Mouse (Mus musculus) liver, embryonic 15.5 days (tissue): ENCODE measurements at regions not wholly inside any gene's neighbourhood (a gene's known extent, or its start where the extent isn't known, plus 50 kb on each side); places are given as distances from the start of the nearest gene placed in this dataset.

Experiments
- ATAC-seq: fragments of 200-750 bp; cut with Nextera tagmentation; 2 replicates; pipeline ENCODE4 v1.8.0; 2017; ENCODE audit warnings: moderate number of reproducible peaks, mild to moderate bottlenecking, moderate library complexity; ENCODE audit not compliant: insufficient read depth
- H3K27ac ChIP-seq: fragments of 300-500 bp; sonication (generic); replicated peaks from 2 replicates; pipeline ENCODE4 v1.5.1; 2015; ENCODE audit warnings: mild to moderate bottlenecking, inconsistent platforms
- H3K27me3 ChIP-seq: fragments of 300-500 bp; sonication (generic); 2 replicates; pipeline ENCODE4 v1.6.1; 2015; ENCODE audit warnings: mild to moderate bottlenecking, inconsistent platforms
- H3K36me3 ChIP-seq: fragments of 300-500 bp; sonication (generic); replicated peaks from 2 replicates; pipeline ENCODE4 v1.6.1; 2015; ENCODE audit warnings: moderate library complexity, mild to moderate bottlenecking, inconsistent platforms
- H3K4me1 ChIP-seq: fragments of 300-500 bp; sonication (generic); replicated peaks from 2 replicates; pipeline ENCODE4 v1.6.1; 2015; ENCODE audit warnings: inconsistent platforms
- H3K4me2 ChIP-seq: fragments of 300-500 bp; sonication (generic); 2 replicates; pipeline ENCODE4 v1.6.1; 2015; ENCODE audit warnings: moderate library complexity, mild to moderate bottlenecking, inconsistent platforms
- H3K4me3 ChIP-seq: fragments of 300-500 bp; sonication (generic); replicated peaks from 2 replicates; pipeline ENCODE4 v1.5.1; 2015; ENCODE audit warnings: mild to moderate bottlenecking, inconsistent platforms
- H3K9ac ChIP-seq: fragments of 300-500 bp; sonication (generic); 2 replicates; pipeline ENCODE4 v1.6.1; 2015; ENCODE audit warnings: moderate library complexity, mild to moderate bottlenecking, inconsistent platforms
- H3K9me3 ChIP-seq: fragments of 300-500 bp; sonication (generic); replicated peaks from 2 replicates; pipeline ENCODE4 v1.6.1; 2016; ENCODE audit warnings: inconsistent platforms
- WGBS: fragments of 180-500 bp; shearing (Covaris S2); methylation state at CpG from one replicate; pipeline ENCODE4 v1.1.7; 2015; ENCODE audit warnings: mixed read lengths; ENCODE audit not compliant: insufficient replicate concordance; 5-methylcytosine and 5-hydroxymethylcytosine counted together

DNA sequence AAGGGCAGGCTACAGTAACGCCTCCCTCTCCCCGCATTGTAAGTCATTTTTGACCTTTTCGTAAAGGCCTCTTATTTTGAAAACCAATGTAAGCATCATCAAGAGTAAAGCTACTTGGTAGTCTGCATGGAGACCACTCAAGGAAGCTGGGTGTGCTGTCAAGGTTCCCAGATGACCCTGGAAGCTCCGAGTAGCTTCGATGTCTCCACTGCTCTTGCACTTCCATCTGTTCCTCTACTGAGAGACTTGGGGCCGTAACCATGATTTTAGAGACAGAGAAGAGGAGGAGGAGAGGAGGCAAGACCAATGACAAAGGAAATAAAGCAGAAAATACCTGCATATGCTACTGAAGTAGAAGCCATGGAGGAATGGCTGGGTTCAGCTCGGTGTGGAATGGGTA lies 256.0 kb downstream of the Gm11361 start:
- H3K27ac ChIP-seq: no peak overlapping the region
- WGBS: 69% methylated on average over 7 of the region's 7 CpGs
- H3K27me3 ChIP-seq: no peaks in the 10 kb centered on the region
- ATAC-seq: no peak
- no peaks in the 10 kb centered on the region for H3K36me3 ChIP-seq
- H3K9ac ChIP-seq: no peak overlapping the region
- no peak overlapping the region for H3K4me3 ChIP-seq
- no peaks in the 10 kb centered on the region for H3K9me3 ChIP-seq
- H3K4me1 ChIP-seq: no peaks in the 10 kb centered on the region
- H3K4me2 ChIP-seq: no peak overlapping the region

DNA sequence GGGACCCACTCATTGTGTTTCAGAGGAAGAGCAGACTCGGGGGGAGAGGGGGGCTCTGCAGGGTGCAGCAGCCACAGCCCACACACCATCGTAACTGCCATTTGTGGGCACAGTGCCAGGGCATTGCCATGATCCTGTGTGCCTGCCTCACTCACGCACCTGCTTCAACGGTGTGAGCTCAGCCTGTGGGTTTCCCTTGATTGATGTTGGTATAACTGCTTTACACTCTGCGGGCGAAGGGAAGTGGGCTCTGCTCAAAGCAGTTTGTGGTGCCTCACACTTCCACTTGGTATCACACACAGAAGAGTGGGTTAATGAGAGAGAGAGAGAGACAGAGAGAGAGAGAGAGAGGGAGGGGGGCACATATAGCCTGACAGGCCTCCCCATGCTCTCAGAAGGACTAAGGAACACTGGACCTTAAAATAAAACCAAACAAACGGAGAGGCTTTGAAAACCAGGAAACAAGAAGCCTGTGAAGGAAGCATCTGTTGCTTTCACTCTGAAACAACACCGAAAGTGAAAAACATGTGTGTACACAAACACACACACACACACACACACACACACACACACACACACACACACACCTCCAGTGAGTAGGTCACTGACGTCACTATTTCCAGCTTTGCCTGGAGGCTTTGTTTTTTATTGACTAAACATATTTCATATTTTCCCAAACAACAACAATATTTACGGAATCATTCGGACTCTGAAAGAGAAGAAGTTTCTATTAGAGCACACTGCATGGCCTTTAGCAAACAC lies 255.4 kb downstream of the Gm11361 start:
- Histone ChIP-seq H3K36me3 (no peaks in the 10 kb centered on the region), H3K9me3 (no peaks in the 10 kb centered on the region), H3K27me3 (no peaks in the 10 kb centered on the region), H3K9ac (no peak overlapping the region), H3K4me1 (no peaks in the 10 kb centered on the region), H3K4me2 (no peak overlapping the region), H3K27ac (no peak overlapping the region), H3K4me3 (no peak overlapping the region)
- WGBS: 35% methylated on average over 11 of the region's 11 CpGs
- ATAC-seq: no peak

DNA sequence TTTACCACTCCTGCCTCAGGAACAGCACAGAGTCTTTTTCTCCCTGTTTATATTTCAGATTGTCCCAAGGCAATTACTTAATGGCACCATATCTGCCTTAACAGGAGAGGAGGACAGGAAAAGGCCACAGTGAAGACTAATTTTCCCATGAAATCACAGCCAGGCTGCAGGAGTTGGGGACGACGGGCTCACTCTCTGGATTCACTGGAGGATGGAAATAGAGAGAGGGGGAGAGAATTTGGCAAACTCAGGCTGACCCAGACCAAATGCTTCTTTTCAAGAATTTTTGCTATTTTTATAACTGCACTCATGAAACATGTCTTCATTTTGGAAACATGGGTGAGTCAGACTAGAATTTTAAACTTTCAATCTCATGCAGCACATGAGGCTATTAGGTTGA lies 250.9 kb downstream of the Gm11361 start:
- Histone ChIP-seq H3K36me3 (no peaks in the 10 kb centered on the region), H3K9ac (no peak overlapping the region), H3K4me1 (no peaks in the 10 kb centered on the region), H3K4me2 (no peak overlapping the region), H3K27ac (no peak overlapping the region), H3K9me3 (no peaks in the 10 kb centered on the region), H3K27me3 (no peaks in the 10 kb centered on the region), H3K4me3 (no peak overlapping the region)
- WGBS: 45% methylated on average over 2 of the region's 2 CpGs
- no peak for ATAC-seq

DNA sequence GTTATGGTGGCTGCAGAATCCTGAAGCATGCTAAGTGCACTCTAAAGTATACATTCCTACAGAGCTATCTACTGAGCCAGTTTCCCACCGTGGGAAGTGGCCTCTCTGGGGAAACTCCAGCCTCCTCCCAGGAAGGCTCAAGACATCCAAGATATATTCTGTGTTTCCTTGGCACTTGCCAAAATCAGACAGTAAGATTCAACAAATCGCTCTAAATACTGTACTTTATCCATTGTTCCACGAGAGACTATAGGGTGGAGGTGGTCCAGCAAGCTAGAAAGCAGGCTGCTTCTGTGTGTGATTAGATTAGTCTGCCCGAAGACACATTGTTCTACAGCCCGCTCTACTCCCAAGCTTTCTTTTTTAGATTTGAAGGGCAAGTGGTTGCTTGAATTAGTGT lies 250.5 kb downstream of the Gm11361 start:
- Histone ChIP-seq H3K27ac (no peak overlapping the region), H3K9me3 (no peaks in the 10 kb centered on the region), H3K4me2 (no peak overlapping the region), H3K36me3 (no peaks in the 10 kb centered on the region), H3K9ac (no peak overlapping the region), H3K4me3 (no peak overlapping the region), H3K27me3 (no peaks in the 10 kb centered on the region), H3K4me1 (no peaks in the 10 kb centered on the region)
- WGBS: 48% methylated on average over 5 of the region's 5 CpGs
- no peak for ATAC-seq

DNA sequence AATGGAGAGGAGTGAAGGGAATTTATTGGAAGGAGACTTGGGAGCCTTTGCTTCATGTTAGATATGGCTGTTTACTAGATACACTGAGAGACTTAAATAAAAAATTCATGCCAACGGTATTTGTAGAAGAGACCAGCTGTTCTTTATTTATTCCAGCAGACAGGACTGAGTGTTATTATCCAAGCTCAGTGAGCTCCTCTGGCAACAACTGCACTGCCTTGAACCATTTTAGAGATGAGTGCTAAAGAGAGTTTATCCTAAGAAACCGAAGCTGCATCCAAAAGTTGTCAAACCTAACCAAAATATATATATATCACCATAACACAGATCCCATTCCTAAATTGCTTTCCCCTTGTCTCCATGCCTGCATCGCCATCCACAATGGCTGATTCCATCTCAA lies 247.0 kb downstream of the Gm11361 start:
- Histone ChIP-seq H3K4me2 (no peak overlapping the region), H3K4me1 (no peaks in the 10 kb centered on the region), H3K36me3 (no peaks in the 10 kb centered on the region), H3K4me3 (no peak overlapping the region), H3K27ac (no peak overlapping the region), H3K9me3 (no peaks in the 10 kb centered on the region), H3K27me3 (no peaks in the 10 kb centered on the region), H3K9ac (no peak overlapping the region)
- no peak for ATAC-seq
- WGBS: 66% methylated on average over 3 of the region's 3 CpGs

DNA sequence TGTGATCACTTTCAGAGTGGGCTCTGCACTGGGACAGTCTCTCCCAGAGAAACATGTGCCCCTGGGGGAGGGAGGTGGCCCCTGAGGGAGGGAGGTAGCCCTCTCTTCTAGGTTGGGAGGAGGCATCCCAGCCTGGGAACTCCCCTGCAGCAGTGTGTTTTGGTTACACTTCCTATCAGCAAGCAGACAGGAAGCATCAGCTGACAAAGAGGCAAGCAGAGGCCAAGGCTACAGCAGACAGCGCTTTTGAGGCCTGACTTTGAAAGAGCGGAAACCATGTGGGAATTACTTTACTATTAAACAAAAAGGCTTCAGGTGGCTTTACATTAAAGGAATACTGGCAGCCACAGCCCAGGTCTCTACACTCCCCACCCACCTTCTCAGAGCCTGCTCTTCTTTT lies 244.8 kb downstream of the Gm11361 start:
- Histone ChIP-seq H3K27me3 (no peaks in the 10 kb centered on the region), H3K9ac (no peak overlapping the region), H3K4me1 (no peaks in the 10 kb centered on the region), H3K4me2 (no peak overlapping the region), H3K36me3 (no peaks in the 10 kb centered on the region), H3K4me3 (no peak overlapping the region), H3K27ac (no peak overlapping the region), H3K9me3 (no peaks in the 10 kb centered on the region)
- 21% methylated on average over 2 of the region's 2 CpGs for WGBS
- ATAC-seq: no peak

DNA sequence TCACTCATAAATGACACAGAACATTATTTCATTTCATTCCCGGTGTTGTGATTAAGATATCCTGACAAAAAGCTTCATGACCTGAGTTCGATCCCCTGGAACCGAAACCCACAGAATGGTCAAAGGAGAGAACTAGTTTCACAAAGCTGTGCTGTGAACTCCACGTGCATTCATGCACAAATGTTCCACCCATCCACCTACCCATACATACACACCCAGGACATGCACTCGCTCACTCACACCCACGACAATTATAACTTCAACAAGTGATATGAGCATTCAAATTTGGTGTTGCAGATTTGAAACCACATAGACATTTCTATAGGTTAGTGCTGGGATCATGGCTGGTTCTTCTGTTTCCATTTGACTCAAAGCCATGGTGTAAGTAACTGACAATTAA lies 243.4 kb downstream of the Gm11361 start:
- no peaks in the 10 kb centered on the region for H3K36me3 ChIP-seq
- no peak overlapping the region for H3K27ac ChIP-seq
- no peak overlapping the region for H3K9ac ChIP-seq
- no peak for ATAC-seq
- WGBS: 73% methylated on average over 6 of the region's 6 CpGs
- no peak overlapping the region for H3K4me2 ChIP-seq
- no peaks in the 10 kb centered on the region for H3K9me3 ChIP-seq
- no peak overlapping the region for H3K4me3 ChIP-seq
- H3K27me3 ChIP-seq: no peaks in the 10 kb centered on the region
- H3K4me1 ChIP-seq: no peaks in the 10 kb centered on the region

DNA sequence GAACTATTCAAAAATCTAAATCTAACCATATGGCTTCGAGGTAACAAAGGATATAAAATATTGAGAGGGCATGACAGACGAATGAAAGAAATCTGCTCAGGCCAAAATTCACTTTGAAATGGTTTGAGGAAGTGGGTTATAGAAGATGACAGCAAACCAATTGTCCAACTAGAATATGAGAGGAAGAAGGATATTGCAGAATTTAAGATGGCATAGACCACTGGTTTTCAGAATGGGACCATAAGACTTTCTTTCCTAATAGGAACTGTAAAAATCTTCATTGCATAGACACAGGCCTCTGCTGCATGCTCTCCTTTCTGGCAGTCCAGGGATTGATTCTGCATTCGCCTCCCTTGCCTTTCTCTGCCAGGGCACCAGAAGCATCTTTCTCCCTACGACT lies 240.2 kb downstream of the Gm11361 start:
- Histone ChIP-seq H3K4me1 (no peaks in the 10 kb centered on the region), H3K4me2 (no peak overlapping the region), H3K36me3 (no peaks in the 10 kb centered on the region), H3K27me3 (no peaks in the 10 kb centered on the region), H3K4me3 (no peak overlapping the region), H3K9me3 (no peaks in the 10 kb centered on the region), H3K9ac (no peak overlapping the region), H3K27ac (no peak overlapping the region)
- ATAC-seq: no peak
- WGBS: 52% methylated on average over 4 of the region's 4 CpGs

DNA sequence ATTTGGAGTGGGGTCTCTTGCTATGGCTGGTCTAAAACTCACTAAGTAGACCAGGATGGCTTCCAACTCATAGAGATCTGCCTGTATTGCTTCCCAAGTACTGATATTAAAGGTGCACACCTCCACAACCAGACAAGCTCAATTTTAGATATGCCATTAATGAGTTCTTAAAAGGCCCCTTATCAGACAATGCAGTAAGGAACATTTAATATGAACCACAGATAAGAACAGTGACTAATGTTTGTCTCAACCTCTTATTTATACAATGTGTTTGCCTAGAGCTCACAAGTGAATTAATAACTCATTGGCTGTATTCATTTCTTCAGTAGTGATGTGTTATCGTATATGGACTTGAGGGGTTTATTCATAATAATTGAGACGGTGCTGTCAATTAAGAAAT lies 234.7 kb downstream of the Gm11361 start:
- H3K27me3 ChIP-seq: no peaks in the 10 kb centered on the region
- H3K4me1 ChIP-seq: no peaks in the 10 kb centered on the region
- no peak overlapping the region for H3K9ac ChIP-seq
- ATAC-seq: no peak
- no peak overlapping the region for H3K27ac ChIP-seq
- no peak overlapping the region for H3K4me3 ChIP-seq
- H3K36me3 ChIP-seq: no peaks in the 10 kb centered on the region
- no peaks in the 10 kb centered on the region for H3K9me3 ChIP-seq
- H3K4me2 ChIP-seq: no peak overlapping the region
- 75% methylated on average over 2 of the region's 2 CpGs for WGBS

DNA sequence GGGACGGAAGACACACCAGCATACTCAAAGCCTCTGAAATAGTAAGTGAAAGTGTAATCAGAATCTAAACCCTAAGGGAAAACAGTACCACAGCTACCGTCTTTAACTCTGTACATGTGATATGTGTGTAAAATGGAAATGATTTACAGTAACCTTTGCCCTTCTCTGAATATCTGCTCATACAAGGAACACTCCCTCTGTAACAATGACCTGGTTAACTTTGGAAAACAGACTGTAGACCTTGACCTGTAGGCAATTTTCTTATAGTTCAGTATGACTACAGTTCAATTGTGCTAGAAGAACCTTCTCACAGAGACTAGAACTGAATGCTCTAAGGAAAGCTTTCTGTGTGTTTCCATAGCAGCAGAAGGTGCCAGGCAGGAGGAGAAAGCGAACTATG lies 226.4 kb downstream of the Gm11361 start:
- H3K36me3 ChIP-seq: no peaks in the 10 kb centered on the region
- H3K4me1 ChIP-seq: no peaks in the 10 kb centered on the region
- H3K27me3 ChIP-seq: no peaks in the 10 kb centered on the region
- WGBS: 65% methylated on average over 3 of the region's 3 CpGs
- H3K9ac ChIP-seq: no peak overlapping the region
- H3K9me3 ChIP-seq: no peaks in the 10 kb centered on the region
- no peak overlapping the region for H3K4me2 ChIP-seq
- no peak overlapping the region for H3K27ac ChIP-seq
- H3K4me3 ChIP-seq: no peak overlapping the region
- ATAC-seq: no peak

DNA sequence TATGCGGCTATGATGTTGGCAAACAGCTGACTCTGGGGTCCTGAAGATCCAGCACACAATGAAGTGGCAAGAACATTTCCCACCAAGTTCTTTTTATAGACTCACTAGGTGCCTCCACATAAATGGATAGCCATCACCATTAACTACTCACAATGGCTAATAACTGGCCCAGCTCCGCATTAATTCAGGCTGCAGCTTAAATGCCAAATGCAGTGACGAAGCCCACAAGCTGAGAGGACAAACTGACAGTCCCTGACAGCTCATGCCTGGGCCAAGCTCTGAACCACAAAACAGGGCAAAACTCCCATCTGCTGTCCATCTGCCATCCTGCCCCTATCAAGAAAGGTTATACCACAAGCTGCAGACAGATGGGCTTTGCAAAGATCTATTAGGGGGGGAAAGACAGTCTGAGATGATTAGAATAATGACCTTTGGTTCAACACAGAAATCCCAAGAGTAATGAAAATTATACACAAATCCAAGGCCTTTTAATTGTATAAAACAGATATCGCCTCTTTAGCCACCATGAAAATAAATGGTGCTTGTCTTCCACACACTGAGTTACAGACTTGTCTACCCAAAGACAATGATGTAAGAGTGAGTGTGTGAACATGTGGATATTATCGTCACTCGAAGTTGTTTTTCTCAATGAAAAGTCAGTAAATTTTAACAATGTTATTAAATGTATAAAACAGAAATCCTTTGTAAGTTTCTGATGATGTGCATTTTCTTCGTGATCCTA lies 224.1 kb downstream of the Gm11361 start:
- Histone ChIP-seq H3K36me3 (no peaks in the 10 kb centered on the region), H3K27ac (no peak overlapping the region), H3K4me3 (no peak overlapping the region), H3K4me2 (no peak overlapping the region), H3K4me1 (no peaks in the 10 kb centered on the region), H3K27me3 (no peaks in the 10 kb centered on the region), H3K9me3 (no peaks in the 10 kb centered on the region), H3K9ac (no peak overlapping the region)
- ATAC-seq: no peak
- WGBS: 65% methylated on average over 7 of the region's 7 CpGs

DNA sequence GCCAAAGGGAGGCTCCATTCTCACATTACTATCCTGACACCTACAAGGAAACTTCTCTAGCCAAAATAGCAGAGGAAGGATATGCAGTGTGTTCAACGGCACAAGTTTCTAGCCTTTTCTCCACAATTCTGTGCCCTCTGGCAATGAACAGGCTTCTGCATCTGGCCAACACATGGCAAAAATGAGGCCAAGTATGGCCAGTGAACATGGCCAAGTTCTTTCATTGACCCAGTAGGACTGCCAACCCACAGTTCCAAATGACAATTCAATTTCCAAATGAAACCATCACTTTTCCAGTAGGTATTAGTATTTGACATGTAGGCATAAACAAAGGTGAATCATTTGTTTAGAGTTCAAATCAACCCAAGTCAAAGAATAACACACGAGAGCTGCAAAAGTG lies 208.8 kb downstream of the Gm11361 start:
- WGBS: 58% methylated on average over 2 of the region's 2 CpGs
- ATAC-seq: no peak
- Histone ChIP-seq H3K4me3 (no peak overlapping the region), H3K4me2 (no peak overlapping the region), H3K36me3 (no peaks in the 10 kb centered on the region), H3K27me3 (no peaks in the 10 kb centered on the region), H3K9me3 (no peaks in the 10 kb centered on the region), H3K9ac (no peak overlapping the region), H3K27ac (no peak overlapping the region), H3K4me1 (no peaks in the 10 kb centered on the region)
